Mouse (Mus musculus) erythroblast, embryonic 14.5 days (primary cell): ENCODE results near the gene Tmem186.

Source experiments
- GATA1 ChIP-seq: IDR thresholded peaks from 2 replicates; pipeline ENCODE4 v1.6.1; 2012; ENCODE audit warnings: low read length, inconsistent platforms, mixed read lengths
- TAL1 ChIP-seq: IDR thresholded peaks from 3 replicates; pipeline ENCODE4 v1.6.1; 2012; ENCODE audit warnings: low read length, inconsistent platforms, mixed read lengths

- TF ChIP-seq GATA1 = no peak
- no peak for TF ChIP-seq TAL1
Measured at GRCm38 (mm10) chr16:8665367-8665766, 27.9 kb upstream of the Tmem186 start.
